Mouse (Mus musculus): ENCODE measurements at regions not wholly inside any gene's neighbourhood (a gene's known extent, or its start where the extent isn't known, plus 50 kb on each side); places are given as distances from the start of the nearest gene placed in this dataset.

- TF ChIP-seq CTCF (IDR thresholded peaks at IDR 0.05; ENCODE audit: low read depth, low read length) (no peak), EP300 (IDR thresholded peaks at IDR 0.05; ENCODE audit: insufficient read depth, low read depth, low read length) (no peak), POLR2A (IDR thresholded peaks at IDR 0.05; ENCODE audit: insufficient read depth, low read length) (no peak)
Measured at GRCm38 (mm10) chr3:38776743-38777366, 109.9 kb upstream of the Fat4 start.
